Mouse (Mus musculus) heart, embryonic 12.5 days (tissue): ENCODE measurements at regions not wholly inside any gene's neighbourhood (a gene's known extent, or its start where the extent isn't known, plus 50 kb on each side); places are given as distances from the start of the nearest gene placed in this dataset.

Experiments used
- ATAC-seq: fragments of 200-750 bp; cut with Nextera tagmentation; 2 replicates; pipeline ENCODE4 v1.8.0; 2017; ENCODE audit warnings: moderate TSS enrichment, moderate library complexity; ENCODE audit not compliant: insufficient number of reproducible peaks, low FRiP score
- H3K27ac ChIP-seq: fragments of 300-500 bp; sonication (generic); 2 replicates; pipeline ENCODE4 v1.5.1; 2016; ENCODE audit warnings: mild to moderate bottlenecking, moderate library complexity; ENCODE audit not compliant: poor library complexity, severe bottlenecking
- H3K27me3 ChIP-seq: fragments of 300-500 bp; sonication (generic); replicated peaks from 2 replicates; pipeline ENCODE4 v1.6.1; 2016; ENCODE audit warnings: mild to moderate bottlenecking, moderate library complexity
- H3K36me3 ChIP-seq: fragments of 300-500 bp; sonication (generic); 2 replicates; pipeline ENCODE4 v1.6.1; 2016; ENCODE audit warnings: mild to moderate bottlenecking, moderate library complexity
- H3K4me1 ChIP-seq: fragments of 300-500 bp; sonication (generic); replicated peaks from 2 replicates; pipeline ENCODE4 v1.6.1; 2016; ENCODE audit warnings: mild to moderate bottlenecking
- H3K4me2 ChIP-seq: fragments of 300-500 bp; sonication (generic); 2 replicates; pipeline ENCODE4 v1.6.1; 2016; ENCODE audit warnings: mild to moderate bottlenecking, moderate library complexity
- H3K4me3 ChIP-seq: fragments of 300-500 bp; sonication (generic); 2 replicates; pipeline ENCODE4 v1.5.1; 2016; ENCODE audit warnings: mild to moderate bottlenecking
- H3K9ac ChIP-seq: fragments of 300-500 bp; sonication (generic); 2 replicates; pipeline ENCODE4 v1.6.1; 2016; ENCODE audit warnings: mild to moderate bottlenecking, moderate library complexity
- H3K9me3 ChIP-seq: fragments of 300-500 bp; sonication (generic); replicated peaks from 2 replicates; pipeline ENCODE4 v1.6.1; 2016; ENCODE audit warnings: mild to moderate bottlenecking, moderate library complexity
- WGBS: fragments of 180-500 bp; shearing (Covaris S2); methylation state at CpG from one replicate; pipeline ENCODE4 v1.1.7; 2016; 5-methylcytosine and 5-hydroxymethylcytosine counted together

- no peaks in the 10 kb centered on the region for H3K27me3 ChIP-seq
- 39% methylated on average over 1 of the region's 1 CpGs for WGBS
- H3K4me3 ChIP-seq, result no peak overlapping the region
- H3K4me1 ChIP-seq, result no peaks in the 10 kb centered on the region
- no peak overlapping the region for H3K27ac ChIP-seq
- H3K9ac ChIP-seq, result no peak overlapping the region
- no peaks in the 10 kb centered on the region; the same call in 1 of the 2 replicates for H3K9me3 ChIP-seq
- H3K36me3 ChIP-seq, result no peaks in the 10 kb centered on the region
- H3K4me2 ChIP-seq, result no peak overlapping the region
- ATAC-seq, result no peak
Observed at GRCm38 (mm10) chr17:82238361-82238760, 500.2 kb upstream of the Slc8a1 start.

- Histone ChIP-seq H3K9me3 (no peaks in the 10 kb centered on the region; the same call in 1 of the 2 replicates), H3K4me3 (no peak overlapping the region), H3K27ac (no peak overlapping the region), H3K27me3 (no peaks in the 10 kb centered on the region), H3K4me1 (no peaks in the 10 kb centered on the region), H3K36me3 (no peaks in the 10 kb centered on the region), H3K4me2 (no peak overlapping the region), H3K9ac (no peak overlapping the region)
- no peak for ATAC-seq
- 81% methylated on average over 2 of the region's 2 CpGs for WGBS
Observed at GRCm38 (mm10) chr17:82237456-82237855, 499.3 kb upstream of the Slc8a1 start.

DNA sequence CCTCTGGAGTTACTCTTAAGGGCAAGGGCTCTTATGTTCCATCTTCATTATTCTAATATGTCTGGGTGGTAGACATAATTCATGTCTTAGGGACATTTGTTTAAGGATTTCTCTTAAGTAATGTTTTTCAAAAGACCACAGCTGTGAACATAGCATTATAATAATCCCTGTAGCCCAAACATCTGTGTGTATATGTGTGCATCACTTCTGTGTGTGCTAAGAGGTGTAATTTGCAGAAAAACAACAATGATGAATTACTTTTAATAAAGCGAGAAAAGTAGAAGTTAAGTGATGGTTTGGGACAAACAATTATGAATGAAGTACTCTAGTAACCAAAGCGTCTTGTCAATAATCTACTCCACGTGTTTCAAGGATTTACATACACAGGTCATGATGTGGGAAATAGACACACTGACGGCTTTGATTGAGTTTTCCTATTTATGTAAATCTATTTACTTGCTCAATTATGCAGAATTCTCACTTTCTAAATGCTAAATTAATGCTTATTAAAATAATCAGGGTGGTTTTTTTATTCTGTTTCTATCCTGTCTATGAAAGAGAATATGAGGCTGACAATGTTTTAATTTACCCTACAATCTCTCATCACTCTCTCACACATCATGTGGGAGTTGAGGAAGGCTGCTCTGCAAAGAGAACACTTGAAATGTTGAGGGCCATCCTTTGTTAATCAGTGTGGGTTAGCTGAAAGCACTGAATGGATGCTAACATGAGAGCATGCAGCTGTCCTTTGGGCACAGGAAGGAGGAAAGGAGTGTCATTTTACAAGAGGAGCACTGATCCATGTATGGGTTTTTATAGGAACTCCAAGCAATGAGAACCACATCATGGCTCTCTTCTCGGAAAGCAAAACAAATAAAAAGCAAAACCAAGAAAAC lies 477.8 kb upstream of the Slc8a1 start:
- no peak overlapping the region for H3K9ac ChIP-seq
- WGBS, result 85% methylated on average over 5 of the region's 5 CpGs
- no peak for ATAC-seq

GRCm38 (mm10) chr17:82199981-82200380 lies 461.8 kb upstream of the Slc8a1 start:
- no peak overlapping the region for H3K4me3 ChIP-seq
- H3K9me3 ChIP-seq, result no peaks in the 10 kb centered on the region
- no peaks in the 10 kb centered on the region for H3K27me3 ChIP-seq
- H3K27ac ChIP-seq, result no peak overlapping the region
- no peaks in the 10 kb centered on the region for H3K36me3 ChIP-seq
- no peak for ATAC-seq
- H3K4me2 ChIP-seq, result no peak overlapping the region
- no peak overlapping the region for H3K9ac ChIP-seq
- WGBS, result 75% methylated on average over 2 of the region's 2 CpGs
- H3K4me1 ChIP-seq, result no peaks in the 10 kb centered on the region

More for the DNA sequence above, 477.8 kb upstream of the Slc8a1 start:
- no peaks in the 10 kb centered on the region for H3K4me1 ChIP-seq
- no peak overlapping the region for H3K4me2 ChIP-seq
- no peak overlapping the region for H3K27ac ChIP-seq
- H3K4me3 ChIP-seq, result no peak overlapping the region
- H3K36me3 ChIP-seq, result no peaks in the 10 kb centered on the region
- H3K27me3 ChIP-seq, result no peaks in the 10 kb centered on the region
- H3K9me3 ChIP-seq, result no peaks in the 10 kb centered on the region

DNA sequence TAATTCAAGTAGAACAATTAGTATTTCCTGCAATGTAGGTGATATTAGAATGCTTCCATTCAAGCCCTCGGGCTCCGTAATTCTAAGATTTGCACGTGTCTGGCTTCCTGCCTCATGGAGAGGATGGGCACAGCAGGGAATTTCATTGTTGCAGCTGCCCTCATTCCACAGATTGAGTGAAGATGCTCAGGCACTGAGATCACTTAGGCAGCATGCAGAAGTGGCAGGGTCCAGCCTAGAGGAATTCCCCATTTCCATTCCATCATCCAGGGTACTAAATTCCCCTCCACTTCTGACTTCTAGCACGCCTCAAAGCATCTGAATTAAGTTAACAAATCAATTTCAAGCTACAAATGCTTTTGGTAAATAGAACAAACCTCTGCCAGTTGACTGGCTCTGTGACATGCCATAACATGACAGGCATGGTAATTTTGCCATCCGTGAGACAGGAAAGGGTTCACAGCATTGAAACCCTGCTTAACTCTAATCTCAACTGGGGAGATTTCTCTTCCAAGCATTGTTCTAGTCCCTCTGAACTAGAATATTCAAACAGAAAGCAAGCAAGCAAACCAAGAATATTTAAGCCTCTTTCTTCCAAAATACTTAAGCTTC lies 461.0 kb upstream of the Slc8a1 start:
- Histone ChIP-seq H3K4me3 (no peak overlapping the region), H3K27me3 (no peaks in the 10 kb centered on the region), H3K27ac (no peak overlapping the region), H3K9ac (no peak overlapping the region), H3K4me2 (no peak overlapping the region), H3K36me3 (no peaks in the 10 kb centered on the region), H3K9me3 (no peaks in the 10 kb centered on the region), H3K4me1 (no peaks in the 10 kb centered on the region)
- 65% methylated on average over 5 of the region's 5 CpGs for whole genome bisulfite sequencing
- ATAC-seq, result no peak

- WGBS, result 86% methylated on average over 2 of the region's 2 CpGs
- no peaks in the 10 kb centered on the region for H3K4me1 ChIP-seq
- ATAC-seq, result no peak
- no peaks in the 10 kb centered on the region for H3K27me3 ChIP-seq
- 0 out of 2 replicates have a peak, but pooled peaks cover 5% of the 10 kb centered on the region for H3K9me3 ChIP-seq
- no peak overlapping the region for H3K4me2 ChIP-seq
- no peak overlapping the region for H3K27ac ChIP-seq
- H3K4me3 ChIP-seq, result no peak overlapping the region
- H3K9ac ChIP-seq, result no peak overlapping the region
- no peaks in the 10 kb centered on the region for H3K36me3 ChIP-seq
Observed at GRCm38 (mm10) chr17:82184261-82184660, 446.1 kb upstream of the Slc8a1 start.

DNA sequence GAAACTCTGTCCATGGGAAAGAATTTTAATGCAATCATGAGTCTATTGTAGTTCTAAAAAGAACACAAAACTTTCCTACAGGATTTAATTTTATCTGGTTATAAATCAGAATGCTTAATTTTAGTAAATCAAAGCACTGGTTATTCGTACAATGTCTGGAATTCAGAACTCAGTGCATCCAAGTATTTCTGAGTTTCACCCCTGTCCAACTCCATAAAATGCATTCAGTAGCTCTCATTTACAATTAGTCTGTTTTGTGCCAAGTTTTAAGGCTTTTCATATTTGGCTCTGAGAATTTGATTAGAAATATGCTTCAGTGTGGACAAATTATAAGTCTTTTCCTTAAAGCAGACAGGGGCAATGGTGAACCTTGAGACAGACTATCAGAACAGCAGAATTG lies 433.0 kb upstream of the Slc8a1 start:
- Histone ChIP-seq H3K4me2 (no peak overlapping the region), H3K9me3 (0 out of 2 replicates have a peak, but pooled peaks cover 3% of the 10 kb centered on the region), H3K4me1 (no peaks in the 10 kb centered on the region), H3K27ac (no peak overlapping the region), H3K27me3 (no peaks in the 10 kb centered on the region), H3K36me3 (no peaks in the 10 kb centered on the region), H3K4me3 (no peak overlapping the region), H3K9ac (no peak overlapping the region)
- 85% methylated on average over 1 of the region's 1 CpGs for WGBS
- no peak for ATAC-seq

DNA sequence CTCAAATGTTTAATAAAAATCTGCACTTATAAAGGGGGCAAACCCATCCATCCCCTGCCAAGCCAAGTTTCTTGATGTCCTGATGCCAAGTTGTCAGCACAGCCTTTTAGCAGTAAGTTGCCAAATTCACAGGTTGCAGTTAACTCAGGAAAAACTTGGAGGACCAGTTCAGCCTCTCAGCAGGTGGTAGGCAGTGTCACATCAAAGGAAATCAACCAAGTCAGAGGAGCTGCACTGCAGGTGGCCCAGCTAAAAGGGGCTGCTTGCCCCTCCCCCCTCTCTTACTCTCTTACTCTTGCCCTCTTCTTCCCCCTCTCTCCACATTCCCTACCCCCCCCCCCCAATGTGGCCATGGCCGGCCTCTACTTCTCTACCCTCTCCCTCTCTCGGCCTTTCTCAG lies 415.3 kb upstream of the Slc8a1 start:
- Histone ChIP-seq H3K27me3 (no peaks in the 10 kb centered on the region), H3K4me3 (no peak overlapping the region), H3K9me3 (no peaks in the 10 kb centered on the region), H3K9ac (no peak overlapping the region), H3K4me1 (no peaks in the 10 kb centered on the region), H3K27ac (no peak overlapping the region), H3K36me3 (no peaks in the 10 kb centered on the region), H3K4me2 (no peak overlapping the region)
- no peak for ATAC-seq
- 33% methylated on average over 2 of the region's 2 CpGs for WGBS

DNA sequence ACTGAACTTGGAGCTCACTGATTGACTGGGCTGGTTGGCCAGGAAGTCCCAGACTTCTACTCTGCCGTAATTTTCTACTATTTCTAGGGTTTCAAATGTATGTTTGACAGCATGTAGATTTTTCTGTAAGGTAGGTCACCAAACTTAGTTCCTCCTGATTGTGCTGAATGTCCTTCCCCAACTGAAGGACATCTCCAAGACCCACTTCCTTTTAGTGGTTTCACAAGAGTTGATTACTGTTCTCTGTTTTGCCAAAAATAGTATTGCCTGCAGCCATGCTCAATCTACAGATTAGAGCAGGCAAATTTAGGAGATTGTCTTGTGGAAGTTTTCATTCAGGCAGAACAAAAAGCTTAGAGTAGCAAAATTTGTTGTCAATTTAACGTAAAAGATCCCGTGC lies 396.7 kb upstream of the Slc8a1 start:
- Histone ChIP-seq H3K9ac (no peak overlapping the region), H3K4me3 (no peak overlapping the region), H3K27ac (no peak overlapping the region), H3K4me1 (no peaks in the 10 kb centered on the region), H3K4me2 (no peak overlapping the region), H3K36me3 (no peaks in the 10 kb centered on the region), H3K9me3 (no peaks in the 10 kb centered on the region; the same call in 1 of the 2 replicates), H3K27me3 (no peaks in the 10 kb centered on the region)
- ATAC-seq, result no peak
- WGBS, result 82% methylated on average over 3 of the region's 3 CpGs

DNA sequence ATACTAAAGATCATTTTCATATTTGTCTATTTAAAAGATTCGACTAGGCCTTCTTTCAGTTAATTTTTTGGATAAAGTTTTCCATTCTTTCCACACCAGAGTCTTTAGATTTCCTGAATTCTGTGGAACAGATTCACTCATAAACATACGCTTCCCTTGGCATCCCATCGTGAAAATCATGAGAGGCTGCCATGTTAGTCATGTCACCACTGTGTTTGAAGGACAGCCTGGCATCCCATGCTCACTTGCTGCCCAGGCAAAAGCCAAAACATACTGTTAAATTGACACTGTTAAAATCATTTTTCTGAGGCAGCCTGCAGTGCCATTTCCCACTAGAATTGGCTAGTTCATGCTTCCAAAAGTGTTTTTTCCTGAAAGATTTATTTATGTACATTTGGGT lies 394.8 kb upstream of the Slc8a1 start:
- no peak for ATAC-seq
- no peaks in the 10 kb centered on the region for H3K27me3 ChIP-seq
- no peak overlapping the region for H3K27ac ChIP-seq
- H3K36me3 ChIP-seq, result no peaks in the 10 kb centered on the region
- H3K4me1 ChIP-seq, result no peaks in the 10 kb centered on the region
- no peaks in the 10 kb centered on the region; the same call in 1 of the 2 replicates for H3K9me3 ChIP-seq
- WGBS, result 81% methylated on average over 3 of the region's 3 CpGs
- H3K4me2 ChIP-seq, result no peak overlapping the region
- H3K9ac ChIP-seq, result no peak overlapping the region
- H3K4me3 ChIP-seq, result no peak overlapping the region

GRCm38 (mm10) chr17:82087141-82087540 lies 349.0 kb upstream of the Slc8a1 start:
- H3K36me3 ChIP-seq, result no peaks in the 10 kb centered on the region
- H3K9me3 ChIP-seq, result no peaks in the 10 kb centered on the region
- no peak overlapping the region for H3K27ac ChIP-seq
- no peaks in the 10 kb centered on the region for H3K27me3 ChIP-seq
- H3K4me2 ChIP-seq, result no peak overlapping the region
- WGBS, result 54% methylated on average over 3 of the region's 3 CpGs
- H3K4me1 ChIP-seq, result no peaks in the 10 kb centered on the region
- H3K9ac ChIP-seq, result no peak overlapping the region
- ATAC-seq, result no peak
- H3K4me3 ChIP-seq, result no peak overlapping the region
